Mouse (Mus musculus) T-cell, adult 2 months (primary cell): ENCODE measurements around the gene Gm29427.
"Not testable (repeated sequence)": the region's sequence is repeated elsewhere in the genome, so short reads cannot be mapped to it uniquely, and the experiment has no call there.

Experiments
- DNase-seq: peaks from one replicate; pipeline ENCODE4 v3.0.0; 2022; ENCODE audit warnings: low spot score

The Gm29427 gene

GRCm38 (mm10) chr1:130731741-130732337 lies 16.2 kb upstream of the Gm29427 start, which contains the start of gene AA986860:
AA986860 (plus strand) TSS chr1:130731976.
- DNase-seq: no peak

- no peak for DNase-seq
Measured at GRCm38 (mm10) chr1:130729153-130729552, 13.6 kb upstream of the Gm29427 start, which contains the start of gene Pfkfb2. Pfkfb2 (minus strand) TSS chr1:130729253.

- no peak for DNase-seq
Measured at GRCm38 (mm10) chr1:130728708-130729107, 13.1 kb upstream of the Gm29427 start.

- DNase-seq: no peak
Measured at GRCm38 (mm10) chr1:130728070-130728469, 12.5 kb upstream of the Gm29427 start.

GRCm38 (mm10) chr1:130726396-130726795 lies 10.8 kb upstream of the Gm29427 start:
- DNase-seq: no peak

GRCm38 (mm10) chr1:130724206-130724605 lies 8.6 kb upstream of the Gm29427 start:
- no peak for DNase-seq

GRCm38 (mm10) chr1:130717291-130717871 lies 1.8 kb upstream of the Gm29427 start, which contains the start of gene Yod1:
Yod1 (plus strand) TSS chr1:130717327.
- peak; percentile 86 for DNase-seq

GRCm38 (mm10) chr1:130716513-130717290 lies 1.1 kb upstream of the Gm29427 start:
- peak; percentile 10 for DNase-seq

GRCm38 (mm10) chr1:130716218-130716512 lies 566 bp upstream of the Gm29427 start:
- DNase-seq: no peak

GRCm38 (mm10) chr1:130714046-130714445 lies 1.6 kb downstream of the Gm29427 start:
- no peak for DNase-seq

- DNase-seq: no peak
Measured at GRCm38 (mm10) chr1:130710283-130711080, 5.1 kb downstream of the Gm29427 start.

GRCm38 (mm10) chr1:130703613-130704012 lies 12.0 kb downstream of the Gm29427 start:
- DNase-seq: no peak

GRCm38 (mm10) chr1:130701976-130702375 lies 13.6 kb downstream of the Gm29427 start:
- no peak for DNase-seq

GRCm38 (mm10) chr1:130699937-130700633 lies 15.5 kb downstream of the Gm29427 start:
- DNase-seq: peak; percentile 28

- DNase-seq: no peak
Measured at GRCm38 (mm10) chr1:130698601-130699000, 17.0 kb downstream of the Gm29427 start.

GRCm38 (mm10) chr1:130683905-130684304 lies 31.7 kb downstream of the Gm29427 start:
- no peak for DNase-seq

- DNase-seq: no peak
Measured at GRCm38 (mm10) chr1:130681656-130682413, 33.8 kb downstream of the Gm29427 start.

GRCm38 (mm10) chr1:130681075-130681474 lies 34.5 kb downstream of the Gm29427 start:
- DNase-seq: no peak

GRCm38 (mm10) chr1:130678551-130678950 lies 37.0 kb downstream of the Gm29427 start:
- no peak for DNase-seq

- not testable (repeated sequence) for DNase-seq
Measured at GRCm38 (mm10) chr1:130663576-130663975, 52.0 kb downstream of the Gm29427 start.

GRCm38 (mm10) chr1:130661454-130661853 lies 54.1 kb downstream of the Gm29427 start, which contains the start of gene C4bp:
C4bp (minus strand) TSS chr1:130661632.
- DNase-seq: no peak
